Mouse (Mus musculus): Measurements from ENCODE around the gene Adi1. TPM values are rescaled to one million over a fixed set of nuclear protein-coding genes. Genes with fewer than 3 reads are reported as not detected.

Adi1 gene
- total RNA-seq (2012; rRNA removed), result 18.1 and 22.1 TPM in 2 replicates
- polyA plus RNA-seq (2012; ENCODE audit: insufficient read depth in 1 of 2, insufficient read length in 2 of 2, low read depth in 1 of 2, low replicate concordance in 2 of 2, missing spikeins in 1 of 2), result 10 to 100 TPM in 1 of 2 experiments, not detected in 1; 54.8 TPM

DNA sequence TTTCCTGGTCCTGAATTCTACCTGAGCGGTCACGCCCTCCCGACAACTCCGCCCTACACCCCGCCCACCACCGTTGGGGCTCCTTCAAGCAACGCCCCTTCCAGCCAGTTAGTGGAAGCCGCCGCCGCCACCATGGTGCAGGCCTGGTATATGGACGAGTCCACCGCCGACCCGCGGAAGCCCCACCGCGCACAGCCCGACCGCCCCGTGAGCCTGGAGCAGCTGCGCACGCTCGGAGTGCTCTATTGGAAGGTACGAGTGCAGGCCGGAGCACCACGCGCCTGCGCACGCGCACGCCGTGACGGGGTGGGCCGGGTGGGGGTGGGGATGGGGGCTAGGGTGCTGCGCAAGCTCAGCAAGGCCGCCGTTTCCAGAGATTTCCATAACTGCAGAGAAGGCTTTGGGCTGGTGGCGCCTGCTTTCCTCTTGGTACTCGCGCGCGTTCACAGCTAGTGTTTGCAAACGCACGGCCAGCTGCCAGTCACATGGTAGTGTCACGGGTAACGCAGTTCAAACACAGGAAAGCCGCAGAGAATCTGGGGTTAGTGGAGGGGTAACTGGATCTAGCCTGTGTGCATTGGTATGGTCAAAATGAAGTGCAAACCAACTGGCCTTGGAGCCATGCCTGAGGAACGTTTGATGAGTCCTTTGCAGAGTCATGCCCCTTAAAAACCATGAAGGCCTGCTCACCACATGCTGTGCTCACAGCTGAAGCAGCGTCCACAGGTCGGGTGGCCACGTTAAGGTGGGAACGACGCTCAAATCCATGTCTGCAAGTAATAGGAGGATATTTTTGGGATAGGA lies at the start of gene Adi1:
Gene Adi1 (plus strand): TSS at position 111 of the 804 bp plus-strand sequence.
- Histone ChIP-seq H3K27me3 (ENCODE audit: control insufficient read depth in 1 of 2, insufficient read depth in 2 of 2, low read length in 2 of 2) (no peaks in the 10 kb centered on the region), H3K9ac (ENCODE audit: control insufficient read depth, low read depth, low read length, poor library complexity, severe bottlenecking) (peak within 1 kb of the TSS; percentile 77), H3K27ac (ENCODE audit: control insufficient read depth, low read depth, low read length) (peak within 1 kb of the TSS; percentile 78), H3K36me3 (ENCODE audit: control insufficient read depth in 1 of 2, insufficient read depth in 2 of 2, low read length in 2 of 2) (peaks cover 0 to 2% of the 10 kb centered on the region in 2 experiments; a peak in 3 of 4 replicates), H3K79me2 (ENCODE audit: control insufficient read depth, insufficient read depth, low read length, poor library complexity) (peaks cover 9% of the 10 kb centered on the region), H3K4me1 (ENCODE audit: control insufficient read depth in 1 of 2, insufficient read depth in 2 of 2, low read length in 2 of 2) (no peaks in the 10 kb centered on the region; a peak in 1 of 4 replicates), H3K9me3 (replicated peaks; ENCODE audit: insufficient read depth, low read length) (no peaks in the 10 kb centered on the region), H3K4me3 (ENCODE audit: control insufficient read depth in 1 of 2, insufficient read depth in 1 of 2, low read depth in 2 of 2, low read length in 2 of 2) (peak within 1 kb of the TSS; percentile 82 to 97)
- peak; percentile 89 for DNase-seq (ENCODE audit: low read depth, low spot score)
- peak; percentile 81 for TF ChIP-seq NRF1 (IDR thresholded peaks at IDR 0.05; ENCODE audit: insufficient read depth, low read depth, low read length, poor library complexity, severe bottlenecking)
- TF ChIP-seq SMC3 (IDR thresholded peaks at IDR 0.05; ENCODE audit: low read depth, low read length), result no peak
- TF ChIP-seq RAD21 (IDR thresholded peaks at IDR 0.05; ENCODE audit: low read depth, low read length), result no peak
- peak; percentile 55 for TF ChIP-seq NELFE (IDR thresholded peaks at IDR 0.05; ENCODE audit: low read depth, low read length)
- TF ChIP-seq CHD1 (IDR thresholded peaks at IDR 0.05; ENCODE audit: low read depth, low read length), result no peak
- no peak for TF ChIP-seq GABPA (IDR thresholded peaks at IDR 0.05; ENCODE audit: low read depth, low read length)
- no peak for TF ChIP-seq UBTF (IDR thresholded peaks at IDR 0.05; ENCODE audit: borderline replicate concordance, insufficient read depth, low read depth, low read length)
- TF ChIP-seq GATA1 (IDR thresholded peaks at IDR 0.05; ENCODE audit: low read depth, low read length), result no peak
- TF ChIP-seq ZMIZ1 (IDR thresholded peaks at IDR 0.05; ENCODE audit: low read depth, low read length), result peak; percentile 58; the same call in 1 of the 2 replicates
- no peak for TF ChIP-seq TCF12 (IDR thresholded peaks at IDR 0.05; ENCODE audit: low read depth, low read length)
- peak; percentile 60 for TF ChIP-seq SIN3A (IDR thresholded peaks at IDR 0.05; ENCODE audit: low read length)
- TF ChIP-seq POLR2A (IDR thresholded peaks at IDR 0.05; ENCODE audit: control insufficient read depth in 1 of 2, insufficient read depth in 1 of 2, low read depth in 1 of 2, low read length in 2 of 2, poor library complexity in 1 of 2), result peak in 1 of 2 experiments; percentile 62; a peak in 2 of 4 replicates
- TF ChIP-seq ELF1 (IDR thresholded peaks at IDR 0.05; ENCODE audit: low read depth, low read length), result no peak
- no peak for TF ChIP-seq CTCF (IDR thresholded peaks at IDR 0.05 in 2 of 3, conservative IDR thresholded peaks at IDR 0.05 in 1 of 3; ENCODE audit: control insufficient read depth in 1 of 3, insufficient read depth in 1 of 3, low read depth in 2 of 3, low read length in 3 of 3, poor library complexity in 1 of 3, severe bottlenecking in 1 of 3)
- peak; percentile 73 for TF ChIP-seq USF1 (IDR thresholded peaks at IDR 0.05; ENCODE audit: low read depth, low read length)
- TF ChIP-seq MYC (IDR thresholded peaks at IDR 0.05; ENCODE audit: low read depth, low read length), result peak; percentile 60; the same call in 1 of the 2 replicates
- TF ChIP-seq TBP (IDR thresholded peaks at IDR 0.05; ENCODE audit: low read depth, low read length), result no peak
- TF ChIP-seq MAZ (IDR thresholded peaks at IDR 0.05; ENCODE audit: low read depth, low read length), result peak; percentile 54; the same call in 1 of the 2 replicates
- TF ChIP-seq USF2 (IDR thresholded peaks at IDR 0.05; ENCODE audit: borderline replicate concordance in 1 of 2, insufficient read depth in 1 of 2, low read depth in 1 of 2, low read length in 2 of 2), result no peak
- peak; percentile 43; the same call in 1 of the 2 replicates for TF ChIP-seq HCFC1 (IDR thresholded peaks at IDR 0.05; ENCODE audit: low read depth, low read length)
- TF ChIP-seq MXI1 (IDR thresholded peaks at IDR 0.05; ENCODE audit: low read depth, low read length), result peak; percentile 78
- no peak for TF ChIP-seq KAT2A (conservative IDR thresholded peaks at IDR 0.05; ENCODE audit: low read depth, low read length)

Measured in MEL (cell line).